Mouse (Mus musculus) brain, embryonic 14.5 days (tissue): ENCODE measurements at regions not wholly inside any gene's neighbourhood (a gene's known extent, or its start where the extent isn't known, plus 50 kb on each side); places are given as distances from the start of the nearest gene placed in this dataset.

Experiments used
- DNase-seq: peaks from one replicate; pipeline ENCODE4 v3.0.0-alpha.2; 2011; ENCODE audit warnings: low read depth
- CTCF ChIP-seq: fragments of 200-500 bp; IDR thresholded peaks from 2 replicates; pipeline ENCODE4 v1.5.1; 2012; ENCODE audit warnings: inconsistent platforms, mild to moderate bottlenecking, moderate library complexity, borderline replicate concordance; ENCODE audit not compliant: insufficient read depth, insufficient read length; ENCODE audit errors: extremely low read depth
- POLR2A ChIP-seq: fragments of 200-500 bp; IDR thresholded peaks from 2 replicates; pipeline ENCODE4 v1.6.1; 2012; ENCODE audit warnings: mild to moderate bottlenecking, inconsistent platforms, borderline replicate concordance; ENCODE audit not compliant: poor library complexity, insufficient read depth, insufficient read length, severe bottlenecking; ENCODE audit errors: extremely low read depth

DNA sequence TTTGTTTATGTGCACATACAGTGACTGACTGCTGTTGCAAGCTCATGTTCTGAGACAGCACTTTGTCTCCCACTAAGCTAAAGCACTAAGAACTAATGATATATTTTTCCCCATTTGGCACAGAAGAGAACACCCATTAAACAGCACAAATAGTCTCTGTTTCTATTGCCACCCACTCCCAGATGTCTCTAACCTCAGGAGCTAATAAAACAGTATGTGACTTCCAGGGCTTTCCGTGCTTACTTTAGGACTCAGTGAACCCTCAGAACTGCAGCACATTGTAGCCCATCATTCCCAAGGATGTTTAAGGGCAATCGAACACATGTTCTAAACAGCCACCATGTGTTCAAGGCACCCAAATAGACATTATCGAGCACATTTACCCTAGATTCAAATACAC, 80.4 kb upstream of the Adra1d start:
- DNase-seq: no peak
- TF ChIP-seq POLR2A: no peak
- TF ChIP-seq CTCF: no peak

DNA sequence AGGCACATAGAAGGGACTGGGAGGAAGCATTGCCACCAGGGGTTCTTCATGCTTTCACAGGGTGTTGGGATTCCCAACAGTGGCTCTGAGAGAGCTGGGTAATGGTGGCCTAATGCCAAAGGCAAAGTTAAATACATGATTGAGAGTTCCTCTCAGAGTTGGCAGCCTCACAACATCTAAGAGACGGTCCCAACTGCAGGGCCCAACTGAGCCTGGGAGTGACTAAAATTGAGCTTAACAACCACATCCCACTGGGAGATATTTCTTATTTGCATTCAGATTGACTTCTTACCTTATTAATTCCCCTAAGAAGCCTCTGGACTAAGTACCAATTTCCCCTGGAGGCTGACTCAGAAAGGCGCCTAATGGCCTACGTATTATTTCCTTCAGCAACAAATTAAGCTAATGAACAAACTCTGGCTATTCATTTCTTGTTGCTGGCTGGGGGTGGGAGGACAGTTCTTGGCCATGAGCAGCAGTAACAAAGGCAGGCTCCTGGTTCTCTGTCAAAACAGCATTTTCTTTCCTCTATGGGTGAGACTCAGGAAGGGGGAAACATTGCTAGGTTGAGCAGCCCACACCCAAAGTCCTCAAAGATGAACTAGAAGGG, 77.0 kb upstream of the Adra1d start:
- TF ChIP-seq CTCF (no peak), POLR2A (no peak)
- peak; percentile 57 for DNase-seq

DNA sequence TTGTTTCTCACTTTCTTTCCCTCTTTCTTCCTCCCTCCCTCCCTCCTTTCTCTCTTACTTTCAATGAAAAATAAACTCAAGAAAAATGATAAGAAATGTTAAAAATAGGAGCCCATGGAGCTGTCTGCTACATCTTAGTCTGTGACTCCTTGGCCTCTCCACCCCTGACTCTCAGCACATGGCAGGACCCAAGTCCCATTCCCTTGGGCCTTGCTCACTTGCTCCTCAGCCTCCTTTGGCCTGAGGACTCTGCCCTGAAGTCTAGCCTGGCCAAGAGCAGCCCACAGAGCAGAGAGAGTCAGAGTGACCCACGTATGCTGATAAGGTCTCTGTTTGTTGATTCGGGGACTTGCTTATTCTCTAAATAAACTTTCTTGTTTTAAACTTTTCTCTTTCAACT, 73.7 kb upstream of the Adra1d start:
- no peak for DNase-seq
- TF ChIP-seq POLR2A (no peak), CTCF (no peak)

GRCm38 (mm10) chr2:131617916-131618315, 55.8 kb upstream of the Adra1d start:
- DNase-seq: peak; percentile 14
- TF ChIP-seq POLR2A (no peak), CTCF (no peak)

DNA sequence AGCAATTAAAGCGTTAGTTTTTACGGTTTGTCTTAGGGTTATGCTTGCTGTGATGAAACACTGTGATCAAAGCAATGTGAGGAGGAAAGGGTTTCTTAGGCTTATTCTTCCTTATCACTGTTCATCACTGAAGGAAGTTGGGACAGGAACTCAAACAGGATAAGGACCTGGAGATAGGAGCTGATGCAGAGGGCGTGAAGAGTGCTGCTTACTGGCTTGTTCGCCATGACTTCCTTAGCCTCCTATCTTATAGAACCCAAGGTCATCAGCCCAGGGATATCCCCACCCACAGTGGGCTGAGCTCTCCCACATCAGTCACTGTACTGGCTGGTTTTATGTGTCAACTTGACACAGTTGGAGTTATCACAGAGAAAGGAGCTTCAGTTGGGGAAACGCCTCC, 50.4 kb upstream of the Adra1d start:
- TF ChIP-seq CTCF (no peak), POLR2A (no peak)
- DNase-seq: no peak
